Mouse (Mus musculus): ENCODE measurements around the gene Grin2a.

DNA sequence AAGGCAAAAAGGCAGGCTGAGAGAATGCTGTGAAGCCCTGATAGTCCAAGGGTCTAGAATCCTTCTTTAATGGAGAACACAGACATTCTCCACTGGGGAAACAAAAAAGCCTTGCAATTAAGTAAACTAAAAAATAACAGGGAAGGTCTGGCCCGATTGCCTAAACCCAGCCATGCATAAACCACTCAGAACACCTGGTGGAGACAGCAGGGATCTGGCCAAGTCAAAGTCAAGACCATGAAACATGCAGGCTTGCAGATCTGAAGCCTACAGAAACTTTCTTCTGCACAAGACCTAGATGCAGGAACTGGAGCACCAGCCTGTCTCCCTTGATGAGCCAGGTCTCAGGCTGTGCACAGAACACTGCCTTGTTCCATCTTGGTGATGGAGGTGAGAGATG lies 36.0 kb downstream of the Grin2a start:
- TF ChIP-seq CTCF (IDR thresholded peaks at IDR 0.05; ENCODE audit: extremely low read depth, insufficient read depth, low read length) (no peak), POLR2A (IDR thresholded peaks at IDR 0.05; ENCODE audit: extremely low read depth, insufficient read depth, low read length) (no peak)
